Mouse (Mus musculus): ENCODE data around the gene Fbxo6. TPM values are rescaled to one million over a fixed set of nuclear protein-coding genes. Genes with fewer than 3 reads are reported as not detected.
"Not testable (repeated sequence)": the region's sequence is repeated elsewhere in the genome, so short reads cannot be mapped to it uniquely, and the experiment has no call there.

Fbxo6 gene
- 26.8 and 28.1 TPM in 2 replicates for polyA plus RNA-seq (2015; fragmentation: Nextera tagmentation; extraction: Ambion mirVana)

- H3K4me3 ChIP-seq (ENCODE audit: low read depth, low read length), result peak within 1 kb of the TSS; percentile 71
- under 1% methylated on average over 36 of the region's 67 CpGs for WGBS
- ATAC-seq (ENCODE audit: low FRiP score, low TSS enrichment) (peak; percentile 92), DNase-seq (ENCODE audit: low spot score) (peak; percentile 93)
- H3K9me3 ChIP-seq (ENCODE audit: control insufficient read depth, low read length), result no peaks in the 10 kb centered on the region
- H3K36me3 ChIP-seq (ENCODE audit: control insufficient read depth, insufficient read depth, low read length), result peaks cover 5% of the 10 kb centered on the region; the same call in 1 of the 2 replicates
- peak within 1 kb of the TSS; percentile 91 for H3K27ac ChIP-seq (replicated peaks)
- TF ChIP-seq CTCF (IDR thresholded peaks at IDR 0.05; ENCODE audit: low read depth), result peak; percentile 86
- no peak for TF ChIP-seq EP300 (optimal IDR thresholded peaks at IDR 0.05)
- H3K4me1 ChIP-seq (replicated peaks; ENCODE audit: control insufficient read depth, insufficient read depth), result no peaks in the 10 kb centered on the region
- peak within 1 kb of the TSS; percentile 72 for H3K9ac ChIP-seq (ENCODE audit: low read length)
- H3K27me3 ChIP-seq (ENCODE audit: control insufficient read depth, insufficient read depth, low read length), result no peaks in the 10 kb centered on the region
- H3K4me2 ChIP-seq (replicated peaks; ENCODE audit: low read depth), result peak within 1 kb of the TSS; percentile 94
These were observed at the start of gene Fbxo6 for GRCm38 (mm10) chr4:148151267-148152168. Gene Fbxo6 (minus strand): TSS chr4:148152140.

DNA sequence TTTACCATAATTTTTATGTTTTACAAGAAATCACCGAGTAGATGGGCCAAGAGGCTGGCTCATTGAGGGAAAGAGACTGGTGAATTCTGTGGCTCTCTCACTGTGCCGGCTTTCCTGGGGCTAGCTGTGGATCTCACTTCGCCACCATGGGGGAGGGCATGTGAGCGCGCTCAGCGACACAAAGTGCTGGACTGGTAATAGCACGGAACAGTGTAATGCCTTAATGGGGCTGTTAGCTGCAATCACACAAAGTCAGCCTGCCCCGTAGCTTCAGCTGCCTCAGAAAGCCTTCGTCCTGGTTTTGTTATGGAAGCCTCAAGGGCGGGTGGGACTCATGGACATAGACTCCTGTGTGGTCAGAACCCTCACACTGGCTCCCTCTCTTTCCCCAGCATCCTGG, 46.8 kb upstream of the Fbxo6 start:
- DNase-seq (ENCODE audit: low spot score) (no peak), ATAC-seq (ENCODE audit: low FRiP score, low TSS enrichment) (no peak)
- Histone ChIP-seq H3K4me1 (replicated peaks; ENCODE audit: control insufficient read depth, insufficient read depth) (no peaks in the 10 kb centered on the region), H3K27ac (replicated peaks) (no peak overlapping the region), H3K4me3 (ENCODE audit: low read depth, low read length) (no peak overlapping the region), H3K9me3 (ENCODE audit: control insufficient read depth, low read length) (no peaks in the 10 kb centered on the region), H3K27me3 (ENCODE audit: control insufficient read depth, insufficient read depth, low read length) (no peaks in the 10 kb centered on the region), H3K9ac (ENCODE audit: low read length) (no peak overlapping the region), H3K4me2 (replicated peaks; ENCODE audit: low read depth) (no peak overlapping the region), H3K36me3 (ENCODE audit: control insufficient read depth, insufficient read depth, low read length) (no peaks in the 10 kb centered on the region)
- TF ChIP-seq CTCF (IDR thresholded peaks at IDR 0.05; ENCODE audit: low read depth) (no peak), EP300 (optimal IDR thresholded peaks at IDR 0.05) (no peak)
- WGBS, result 55% methylated on average over 10 of the region's 10 CpGs

GRCm38 (mm10) chr4:148194400-148194799, 42.5 kb upstream of the Fbxo6 start:
- Histone ChIP-seq H3K27me3 (ENCODE audit: control insufficient read depth, insufficient read depth, low read length) (no peaks in the 10 kb centered on the region), H3K4me1 (replicated peaks; ENCODE audit: control insufficient read depth, insufficient read depth) (no peaks in the 10 kb centered on the region), H3K27ac (replicated peaks) (no peak overlapping the region), H3K36me3 (ENCODE audit: control insufficient read depth, insufficient read depth, low read length) (no peaks in the 10 kb centered on the region), H3K9me3 (ENCODE audit: control insufficient read depth, low read length) (no peaks in the 10 kb centered on the region), H3K4me3 (ENCODE audit: low read depth, low read length) (no peak overlapping the region), H3K4me2 (replicated peaks; ENCODE audit: low read depth) (no peak overlapping the region), H3K9ac (ENCODE audit: low read length) (no peak overlapping the region)
- no peak for ATAC-seq (ENCODE audit: low FRiP score, low TSS enrichment)
- TF ChIP-seq CTCF (IDR thresholded peaks at IDR 0.05; ENCODE audit: low read depth), result no peak
- TF ChIP-seq EP300 (optimal IDR thresholded peaks at IDR 0.05), result no peak
- no peak for DNase-seq (ENCODE audit: low spot score)

- Histone ChIP-seq H3K27me3 (ENCODE audit: control insufficient read depth, insufficient read depth, low read length) (no peaks in the 10 kb centered on the region), H3K9me3 (ENCODE audit: control insufficient read depth, low read length) (no peaks in the 10 kb centered on the region), H3K4me2 (replicated peaks; ENCODE audit: low read depth) (no peak overlapping the region), H3K36me3 (ENCODE audit: control insufficient read depth, insufficient read depth, low read length) (no peaks in the 10 kb centered on the region), H3K27ac (replicated peaks) (no peak overlapping the region), H3K4me1 (replicated peaks; ENCODE audit: control insufficient read depth, insufficient read depth) (no peaks in the 10 kb centered on the region), H3K4me3 (ENCODE audit: low read depth, low read length) (no peak overlapping the region), H3K9ac (ENCODE audit: low read length) (no peak overlapping the region)
- no peak for DNase-seq (ENCODE audit: low spot score)
- TF ChIP-seq EP300 (optimal IDR thresholded peaks at IDR 0.05) (no peak), CTCF (IDR thresholded peaks at IDR 0.05; ENCODE audit: low read depth) (no peak)
- 28% methylated on average over 11 of the region's 11 CpGs for WGBS
- ATAC-seq (ENCODE audit: low FRiP score, low TSS enrichment), result no peak
These were observed 40.8 kb upstream of the Fbxo6 start for GRCm38 (mm10) chr4:148192707-148193245.

DNA sequence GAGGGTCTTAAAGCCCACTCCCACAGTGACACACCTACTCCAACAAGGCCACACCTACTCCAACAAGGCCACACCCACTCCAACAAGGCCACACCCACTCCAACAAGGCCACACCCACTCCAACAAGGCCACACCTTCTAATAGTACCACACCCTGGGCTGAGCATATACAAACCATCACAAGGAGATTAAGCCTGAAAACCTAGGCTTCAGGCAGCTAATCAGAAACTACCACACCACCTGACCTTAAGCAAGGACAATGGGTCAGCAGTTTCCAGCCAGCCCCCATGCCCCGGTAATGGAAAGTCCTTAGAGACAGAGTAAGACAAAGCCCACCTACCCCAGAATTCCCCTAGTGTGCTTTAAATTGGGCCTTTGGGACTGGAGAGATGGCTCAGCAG, 36.8 kb upstream of the Fbxo6 start:
- not testable (repeated sequence) for ATAC-seq (ENCODE audit: low FRiP score, low TSS enrichment); DNase-seq (ENCODE audit: low spot score)
- 93% methylated on average over 1 of the region's 1 CpGs for WGBS

GRCm38 (mm10) chr4:148185819-148186218, 33.9 kb upstream of the Fbxo6 start:
- Histone ChIP-seq H3K9me3 (ENCODE audit: control insufficient read depth, low read length) (no peaks in the 10 kb centered on the region), H3K4me1 (replicated peaks; ENCODE audit: control insufficient read depth, insufficient read depth) (no peaks in the 10 kb centered on the region), H3K4me2 (replicated peaks; ENCODE audit: low read depth) (no peak overlapping the region), H3K36me3 (ENCODE audit: control insufficient read depth, insufficient read depth, low read length) (no peaks in the 10 kb centered on the region), H3K4me3 (ENCODE audit: low read depth, low read length) (no peak overlapping the region), H3K9ac (ENCODE audit: low read length) (no peak overlapping the region), H3K27ac (replicated peaks) (no peak overlapping the region), H3K27me3 (ENCODE audit: control insufficient read depth, insufficient read depth, low read length) (no peaks in the 10 kb centered on the region)
- DNase-seq (ENCODE audit: low spot score), result no peak
- no peak for ATAC-seq (ENCODE audit: low FRiP score, low TSS enrichment)
- 55% methylated on average over 4 of the region's 4 CpGs for WGBS
- TF ChIP-seq CTCF (IDR thresholded peaks at IDR 0.05; ENCODE audit: low read depth) (peak; percentile 16; the same call in 1 of the 2 replicates), EP300 (optimal IDR thresholded peaks at IDR 0.05) (no peak)

More for the DNA sequence above, 36.8 kb upstream of the Fbxo6 start:
- not testable (repeated sequence) for H3K27me3 ChIP-seq (ENCODE audit: control insufficient read depth, insufficient read depth, low read length); H3K27ac ChIP-seq (replicated peaks); H3K4me1 ChIP-seq (replicated peaks; ENCODE audit: control insufficient read depth, insufficient read depth); H3K9ac ChIP-seq (ENCODE audit: low read length); H3K4me3 ChIP-seq (ENCODE audit: low read depth, low read length); H3K4me2 ChIP-seq (replicated peaks; ENCODE audit: low read depth); H3K36me3 ChIP-seq (ENCODE audit: control insufficient read depth, insufficient read depth, low read length); H3K9me3 ChIP-seq (ENCODE audit: control insufficient read depth, low read length)
